Mouse (Mus musculus) hindbrain, embryonic 12.5 days (tissue): ENCODE data around the gene Akr1b3. TPM values are rescaled to one million over a fixed set of nuclear protein-coding genes. Genes with fewer than 3 reads are reported as not detected.

Experiments used
- ATAC-seq: fragments of 200-750 bp; cut with Nextera tagmentation; 2 replicates; pipeline ENCODE4 v1.8.0; 2017; ENCODE audit warnings: moderate TSS enrichment; ENCODE audit not compliant: low FRiP score
- H3K27ac ChIP-seq: fragments of 300-500 bp; sonication (generic); 2 replicates; pipeline ENCODE4 v1.5.1; 2016; ENCODE audit warnings: mild to moderate bottlenecking
- H3K27me3 ChIP-seq: fragments of 300-500 bp; sonication (generic); 2 replicates; pipeline ENCODE4 v1.6.1; 2016; ENCODE audit warnings: mild to moderate bottlenecking
- H3K36me3 ChIP-seq: fragments of 300-500 bp; sonication (generic); 2 replicates; pipeline ENCODE4 v1.6.1; 2016; ENCODE audit warnings: mild to moderate bottlenecking
- H3K4me1 ChIP-seq: fragments of 300-500 bp; sonication (generic); 2 replicates; pipeline ENCODE4 v1.6.1; 2016
- H3K4me2 ChIP-seq: fragments of 300-500 bp; sonication (generic); replicated peaks from 2 replicates; pipeline ENCODE4 v1.6.1; 2016; ENCODE audit warnings: mild to moderate bottlenecking
- H3K4me3 ChIP-seq: fragments of 300-500 bp; sonication (generic); 2 replicates; pipeline ENCODE4 v1.5.1; 2016; ENCODE audit warnings: mild to moderate bottlenecking
- H3K9ac ChIP-seq: fragments of 300-500 bp; sonication (generic); 2 replicates; pipeline ENCODE4 v1.6.1; 2016; ENCODE audit warnings: mild to moderate bottlenecking, moderate library complexity
- H3K9me3 ChIP-seq: fragments of 300-500 bp; sonication (generic); replicated peaks from 2 replicates; pipeline ENCODE4 v1.6.1; 2016; ENCODE audit warnings: mild to moderate bottlenecking
- WGBS: fragments of 180-500 bp; shearing (Covaris S2); methylation state at CpG from one replicate; pipeline ENCODE4 v1.1.7; 2016; 5-methylcytosine and 5-hydroxymethylcytosine counted together
- polyA plus RNA-seq: library from polyadenylated mRNA; unstranded; fragments of >200 nt; fragmentation: Nextera tagmentation; extraction: Ambion mirVana; gene quantifications from 2 replicates; pipeline ENCODE4 v1.2.1, GENCODE M21; 2016

Gene Akr1b3
- polyA plus RNA-seq, 1 experiment from 2014 or later: 133 TPM

DNA sequence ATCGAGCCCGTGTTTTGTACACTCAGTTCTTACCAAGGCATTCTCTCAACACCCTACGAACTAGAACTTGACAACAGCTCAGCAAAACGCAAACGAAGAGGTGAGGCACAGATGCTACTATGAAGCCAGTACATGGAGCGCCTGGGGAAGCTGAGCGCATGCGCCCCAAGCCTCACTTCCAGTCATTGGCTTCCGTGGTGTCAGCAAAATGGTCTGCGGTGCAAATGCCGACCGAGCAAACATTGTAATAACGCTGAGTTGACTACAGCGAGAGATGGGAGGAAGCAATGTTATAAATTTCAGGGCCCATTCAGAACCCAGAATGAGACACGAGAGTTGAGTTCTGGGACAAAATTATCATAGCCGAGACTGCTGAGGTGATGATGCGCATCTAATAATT, 27.2 kb downstream of the Akr1b3 start:
- Histone ChIP-seq H3K4me1 (0 out of 2 replicates have a peak, but pooled peaks cover 4% of the 10 kb centered on the region), H3K27me3 (no peaks in the 10 kb centered on the region), H3K36me3 (no peaks in the 10 kb centered on the region), H3K4me2 (no peak overlapping the region), H3K27ac (no peak overlapping the region), H3K9ac (no peak overlapping the region), H3K9me3 (no peaks in the 10 kb centered on the region), H3K4me3 (no peak overlapping the region)
- ATAC-seq: no peak
- WGBS: 90% methylated on average over 17 of the region's 17 CpGs

DNA sequence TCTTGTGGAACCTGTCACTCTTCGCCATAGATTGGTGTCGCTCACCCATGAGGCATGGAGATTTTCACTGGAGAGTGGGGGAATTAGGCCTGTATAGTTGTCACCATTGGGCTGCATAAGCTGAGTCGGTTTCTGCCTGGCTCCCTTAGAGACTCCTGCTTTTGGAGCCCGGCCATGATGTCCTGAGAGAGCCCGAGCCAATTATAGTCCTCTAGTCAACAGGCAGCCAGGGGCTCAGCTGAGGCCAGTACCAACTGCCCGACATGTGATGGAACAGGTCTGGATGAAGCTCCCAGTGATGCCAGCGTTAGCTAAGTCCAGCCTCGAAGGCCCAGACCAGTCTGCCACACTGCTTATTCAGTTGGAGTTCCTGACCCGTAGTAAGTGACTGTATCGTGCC, 29.2 kb downstream of the Akr1b3 start:
- Histone ChIP-seq H3K4me1 (0 out of 2 replicates have a peak, but pooled peaks cover 4% of the 10 kb centered on the region), H3K36me3 (no peaks in the 10 kb centered on the region), H3K4me3 (no peak overlapping the region), H3K9me3 (no peaks in the 10 kb centered on the region), H3K9ac (no peak overlapping the region), H3K4me2 (no peak overlapping the region), H3K27me3 (no peaks in the 10 kb centered on the region), H3K27ac (no peak overlapping the region)
- WGBS: 84% methylated on average over 10 of the region's 10 CpGs
- no peak for ATAC-seq

DNA sequence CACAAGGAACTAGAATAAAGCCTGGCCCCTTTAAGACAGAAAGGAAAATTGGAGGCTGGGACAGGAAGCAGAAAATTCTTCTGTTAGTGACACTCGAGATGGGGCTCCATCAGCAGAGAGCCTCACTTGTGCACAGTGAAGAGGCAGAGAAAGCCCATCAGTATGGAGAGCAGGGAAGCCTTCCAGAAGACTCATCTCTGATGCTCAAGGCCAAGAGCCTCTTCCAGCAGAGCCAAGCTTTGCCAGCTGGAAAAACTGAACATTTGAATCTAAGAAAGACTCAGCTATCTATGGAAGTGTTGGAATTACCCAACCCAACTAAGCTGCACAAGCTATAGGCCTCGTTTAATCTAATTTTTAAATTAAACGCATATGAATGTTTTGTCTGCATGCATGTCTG, 30.4 kb downstream of the Akr1b3 start:
- H3K27ac ChIP-seq: no peak overlapping the region
- WGBS: 75% methylated on average over 3 of the region's 3 CpGs
- H3K27me3 ChIP-seq: no peaks in the 10 kb centered on the region
- H3K4me3 ChIP-seq: no peak overlapping the region
- no peak for ATAC-seq
- no peaks in the 10 kb centered on the region for H3K4me1 ChIP-seq
- H3K4me2 ChIP-seq: no peak overlapping the region
- no peak overlapping the region for H3K9ac ChIP-seq
- no peaks in the 10 kb centered on the region for H3K36me3 ChIP-seq
- H3K9me3 ChIP-seq: no peaks in the 10 kb centered on the region

DNA sequence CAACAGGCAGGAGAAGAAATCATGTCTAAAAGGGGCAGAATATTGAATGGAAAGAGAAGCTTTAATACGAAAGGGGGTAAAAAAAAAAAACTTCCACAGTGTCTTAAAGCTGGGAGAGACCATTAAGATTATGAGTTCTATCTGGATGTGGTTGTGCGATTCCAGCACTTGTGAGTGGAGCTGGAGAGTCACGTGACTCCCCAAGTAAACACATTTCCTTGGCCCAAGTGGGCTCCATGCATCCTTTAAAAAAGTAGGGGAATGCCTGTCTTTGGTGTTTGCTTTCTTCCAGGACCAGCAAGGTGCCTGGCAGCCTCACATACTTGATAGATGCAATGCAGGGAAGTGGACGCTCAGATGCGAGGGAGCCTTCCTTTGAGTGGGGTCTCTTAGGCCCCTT, 38.9 kb downstream of the Akr1b3 start:
- Histone ChIP-seq H3K36me3 (no peaks in the 10 kb centered on the region), H3K27me3 (no peaks in the 10 kb centered on the region; the same call in 1 of the 2 replicates), H3K9ac (no peak overlapping the region), H3K27ac (no peak overlapping the region), H3K4me2 (no peak overlapping the region), H3K4me3 (no peak overlapping the region), H3K4me1 (no peaks in the 10 kb centered on the region), H3K9me3 (no peaks in the 10 kb centered on the region)
- ATAC-seq: no peak
- WGBS: 84% methylated on average over 5 of the region's 5 CpGs

DNA sequence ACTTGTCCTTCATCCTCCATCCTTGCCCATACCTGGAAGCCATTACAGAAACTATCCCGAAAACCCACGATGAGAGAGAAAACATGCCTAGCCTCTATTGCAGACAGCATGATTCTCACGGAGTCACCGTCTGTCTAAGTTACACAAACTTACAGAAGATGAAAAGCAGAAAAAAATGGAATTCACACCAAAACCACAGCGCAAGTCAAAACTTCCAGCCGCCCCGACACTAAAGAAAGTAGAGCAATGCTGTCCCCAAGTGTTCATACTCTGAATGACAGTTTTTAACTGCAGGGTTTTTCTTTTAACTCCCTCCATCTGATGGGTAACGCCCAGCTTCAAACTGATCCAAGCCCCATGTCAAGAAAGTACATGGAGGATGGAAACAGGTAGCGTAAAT, 39.6 kb downstream of the Akr1b3 start:
- WGBS: 27% methylated on average over 9 of the region's 9 CpGs
- Histone ChIP-seq H3K4me1 (no peaks in the 10 kb centered on the region), H3K9ac (no peak overlapping the region), H3K27me3 (no peaks in the 10 kb centered on the region; the same call in 1 of the 2 replicates), H3K4me3 (no peak overlapping the region), H3K36me3 (no peaks in the 10 kb centered on the region), H3K4me2 (no peak overlapping the region), H3K27ac (no peak overlapping the region), H3K9me3 (no peaks in the 10 kb centered on the region)
- ATAC-seq: no peak

DNA sequence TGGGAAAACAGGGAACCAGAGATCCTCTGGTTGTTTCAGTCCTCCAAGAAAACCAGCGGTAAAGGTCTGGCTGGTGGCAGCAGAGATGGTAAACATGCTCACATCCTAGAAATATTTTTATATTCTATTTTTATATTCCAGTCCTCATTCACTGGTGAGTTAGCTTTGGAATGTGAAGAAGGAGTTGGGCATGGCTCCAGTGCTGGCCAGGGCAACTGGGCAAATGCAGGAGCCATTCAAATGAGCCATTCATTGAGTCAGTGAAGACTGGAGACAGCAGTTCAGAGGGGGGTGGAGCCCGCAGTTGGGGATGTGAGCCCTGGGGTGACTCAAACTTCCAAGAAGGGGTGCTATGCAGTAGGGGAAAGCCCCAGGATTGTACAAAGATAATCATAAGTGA, 42.9 kb downstream of the Akr1b3 start:
- Histone ChIP-seq H3K4me3 (no peak overlapping the region), H3K27ac (no peak overlapping the region), H3K4me1 (no peaks in the 10 kb centered on the region), H3K9me3 (no peaks in the 10 kb centered on the region), H3K9ac (no peak overlapping the region), H3K4me2 (no peak overlapping the region), H3K36me3 (no peaks in the 10 kb centered on the region), H3K27me3 (no peaks in the 10 kb centered on the region)
- ATAC-seq: no peak
- WGBS: 87% methylated on average over 2 of the region's 2 CpGs

DNA sequence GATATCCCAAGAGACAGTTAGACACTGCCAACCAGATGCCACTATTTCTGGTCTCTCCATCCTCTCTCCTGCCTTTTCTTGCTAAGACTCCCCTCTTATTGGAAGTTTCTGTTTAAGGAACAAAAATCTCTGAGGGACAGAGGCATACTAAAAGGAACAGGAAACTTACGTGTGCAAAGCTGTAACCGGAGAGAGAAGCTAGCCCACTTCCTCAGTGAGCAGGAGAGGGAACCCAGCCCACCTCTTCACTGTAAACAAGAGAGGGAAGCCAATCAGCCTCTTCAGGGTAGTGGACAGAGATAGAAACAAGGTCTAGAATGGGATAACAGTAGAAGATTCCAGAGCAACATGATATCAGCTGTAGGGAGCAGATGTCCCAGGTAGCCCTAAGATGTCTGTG, 44.2 kb downstream of the Akr1b3 start:
- H3K9ac ChIP-seq: no peak overlapping the region
- no peaks in the 10 kb centered on the region for H3K9me3 ChIP-seq
- no peak for ATAC-seq
- H3K27ac ChIP-seq: no peak overlapping the region
- H3K36me3 ChIP-seq: no peaks in the 10 kb centered on the region
- no peak overlapping the region for H3K4me2 ChIP-seq
- no peak overlapping the region for H3K4me3 ChIP-seq
- H3K27me3 ChIP-seq: no peaks in the 10 kb centered on the region
- 70% methylated on average over 2 of the region's 2 CpGs for WGBS
- H3K4me1 ChIP-seq: no peaks in the 10 kb centered on the region

DNA sequence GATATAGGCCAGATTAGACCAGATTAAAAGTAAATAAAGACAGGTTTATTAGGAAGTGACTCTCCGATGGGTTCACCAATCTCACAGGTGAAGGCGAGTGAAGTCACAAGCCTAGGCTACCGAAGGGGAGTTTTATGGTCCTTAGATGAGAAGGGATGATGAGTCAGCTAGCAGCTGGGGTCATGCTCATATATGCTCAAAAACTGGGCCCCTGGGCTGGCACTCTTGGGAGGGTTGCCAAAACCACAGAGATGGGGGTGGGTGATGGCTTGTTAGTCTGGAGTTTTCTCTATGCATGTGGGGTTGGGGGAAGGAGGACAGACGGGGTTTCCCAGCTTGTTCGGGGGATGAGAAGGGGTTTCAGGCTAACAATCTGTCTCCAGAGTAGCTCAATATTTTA, 44.8 kb downstream of the Akr1b3 start:
- WGBS: 90% methylated on average over 5 of the region's 5 CpGs
- Histone ChIP-seq H3K9ac (no peak overlapping the region), H3K27ac (no peak overlapping the region), H3K36me3 (no peaks in the 10 kb centered on the region), H3K4me1 (no peaks in the 10 kb centered on the region), H3K9me3 (no peaks in the 10 kb centered on the region), H3K4me3 (no peak overlapping the region), H3K27me3 (no peaks in the 10 kb centered on the region), H3K4me2 (no peak overlapping the region)
- no peak for ATAC-seq

DNA sequence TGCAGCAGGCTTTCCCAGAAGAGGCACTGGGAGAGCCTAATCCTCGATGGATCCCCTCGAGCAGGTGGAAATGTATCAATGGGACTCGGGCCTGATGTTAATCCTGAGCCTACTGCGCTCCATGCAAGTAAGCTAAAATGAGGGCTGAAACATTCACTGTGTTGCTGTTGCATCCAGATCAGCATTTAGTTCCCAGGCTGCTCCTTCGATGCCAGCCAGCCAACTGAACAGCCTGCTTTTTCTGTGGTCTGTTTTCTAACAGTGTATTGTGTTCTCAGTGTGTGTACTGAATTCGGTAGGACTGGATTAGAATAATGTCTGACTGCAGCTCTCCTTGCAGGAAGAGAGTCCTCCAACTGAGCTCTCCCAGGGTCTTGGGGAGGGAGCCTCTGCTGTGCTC, 46.6 kb downstream of the Akr1b3 start:
- Histone ChIP-seq H3K9me3 (no peaks in the 10 kb centered on the region), H3K36me3 (no peaks in the 10 kb centered on the region), H3K9ac (no peak overlapping the region), H3K27ac (no peak overlapping the region), H3K4me3 (no peak overlapping the region), H3K4me2 (no peak overlapping the region), H3K4me1 (no peaks in the 10 kb centered on the region), H3K27me3 (no peaks in the 10 kb centered on the region)
- no peak for ATAC-seq
- 71% methylated on average over 6 of the region's 6 CpGs for WGBS

DNA sequence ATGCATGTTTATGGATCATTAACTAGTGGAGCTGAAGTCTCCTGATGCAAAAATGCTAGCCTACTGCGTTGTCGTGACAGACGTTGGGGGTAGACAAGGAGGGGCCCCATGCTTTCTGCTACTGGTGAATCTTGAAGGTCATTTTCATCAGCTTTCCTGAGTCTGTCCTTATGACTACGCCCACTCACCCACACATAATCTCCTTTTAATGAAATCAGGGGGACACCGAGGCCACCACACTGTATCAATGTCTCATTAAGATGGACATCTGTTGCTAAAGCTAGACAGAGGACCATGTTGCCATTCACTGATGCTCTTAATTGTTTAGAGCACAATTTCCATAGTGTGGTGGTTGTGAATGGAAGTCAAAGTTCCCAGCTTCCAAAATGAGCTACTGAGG, 58.7 kb downstream of the Akr1b3 start:
- Histone ChIP-seq H3K9me3 (0 out of 2 replicates have a peak, but pooled peaks cover 2% of the 10 kb centered on the region), H3K4me1 (peaks cover 5% of the 10 kb centered on the region; the same call in 1 of the 2 replicates), H3K4me3 (no peak overlapping the region), H3K36me3 (no peaks in the 10 kb centered on the region), H3K9ac (no peak overlapping the region), H3K4me2 (no peak overlapping the region), H3K27me3 (no peaks in the 10 kb centered on the region), H3K27ac (no peak overlapping the region)
- 59% methylated on average over 5 of the region's 5 CpGs for WGBS
- ATAC-seq: no peak

Other genes with a start within 250 kb of the Akr1b3 start
- 42.9 and 44.6 TPM in 2 replicates for gene Slc35b4, start 140.4 kb downstream of the Akr1b3 start, polyA plus RNA-seq
- gene Akr1b8, start 36.6 kb upstream of the Akr1b3 start, polyA plus RNA-seq: 18.4 and 19.9 TPM in 2 replicates
- gene Akr1b10, start 66.7 kb upstream of the Akr1b3 start, polyA plus RNA-seq: 13.1 and 14.4 TPM in 2 replicates
- gene Akr1b7, start 94.9 kb upstream of the Akr1b3 start, polyA plus RNA-seq: 0.17 TPM in 1 of 2 replicates, not detected in the other
- 70.5 and 82.4 TPM in 2 replicates for gene Bpgm, start 158.7 kb upstream of the Akr1b3 start, polyA plus RNA-seq